Mouse (Mus musculus) splenic B cell, adult 2 months (primary cell): Measurements from ENCODE around the gene Kif3a.

ENCODE experiments used
- DNase-seq: peaks from one replicate; pipeline ENCODE4 v3.0.0-alpha.2; 2011; ENCODE audit warnings: low read depth, low spot score
- H3K27me3 ChIP-seq: 2 replicates; pipeline ENCODE4 v1.6.1; 2012; ENCODE audit warnings: mild to moderate bottlenecking, low read length, moderate library complexity, mixed read lengths; ENCODE audit not compliant: control insufficient read depth, poor library complexity, insufficient read depth, severe bottlenecking
- H3K36me3 ChIP-seq: 2 replicates; pipeline ENCODE4 v1.6.1; 2012; ENCODE audit warnings: mild to moderate bottlenecking, low read length, moderate library complexity, mixed read lengths; ENCODE audit not compliant: control insufficient read depth, poor library complexity, insufficient read depth, severe bottlenecking

Gene Kif3a

DNA sequence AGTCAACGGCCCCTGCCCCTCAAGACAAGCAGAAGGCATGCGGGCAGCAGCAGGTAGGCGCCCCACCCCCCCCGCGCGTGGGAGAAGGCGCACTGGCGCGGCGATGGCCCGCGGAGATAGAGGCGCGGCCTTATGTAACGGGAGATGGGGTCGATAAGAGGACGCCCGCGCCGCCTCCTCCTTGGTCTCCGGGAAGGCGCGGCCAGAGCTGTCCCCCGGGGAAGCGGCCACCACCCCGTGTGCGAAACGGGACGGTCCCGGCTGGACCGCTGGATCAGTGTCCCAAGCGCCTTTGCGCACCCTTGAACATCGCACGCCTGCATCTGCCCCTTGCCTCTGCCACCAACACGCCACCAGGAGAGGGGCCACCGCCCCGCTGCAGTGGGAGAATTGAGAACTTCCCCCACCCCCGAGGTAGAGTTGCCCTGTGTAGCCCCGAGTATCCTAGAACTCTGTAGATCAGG, 69.0 kb downstream of the Kif3a start:
- DNase-seq: no peak
- no peaks in the 10 kb centered on the region for H3K27me3 ChIP-seq
- H3K36me3 ChIP-seq: no peaks in the 10 kb centered on the region

DNA sequence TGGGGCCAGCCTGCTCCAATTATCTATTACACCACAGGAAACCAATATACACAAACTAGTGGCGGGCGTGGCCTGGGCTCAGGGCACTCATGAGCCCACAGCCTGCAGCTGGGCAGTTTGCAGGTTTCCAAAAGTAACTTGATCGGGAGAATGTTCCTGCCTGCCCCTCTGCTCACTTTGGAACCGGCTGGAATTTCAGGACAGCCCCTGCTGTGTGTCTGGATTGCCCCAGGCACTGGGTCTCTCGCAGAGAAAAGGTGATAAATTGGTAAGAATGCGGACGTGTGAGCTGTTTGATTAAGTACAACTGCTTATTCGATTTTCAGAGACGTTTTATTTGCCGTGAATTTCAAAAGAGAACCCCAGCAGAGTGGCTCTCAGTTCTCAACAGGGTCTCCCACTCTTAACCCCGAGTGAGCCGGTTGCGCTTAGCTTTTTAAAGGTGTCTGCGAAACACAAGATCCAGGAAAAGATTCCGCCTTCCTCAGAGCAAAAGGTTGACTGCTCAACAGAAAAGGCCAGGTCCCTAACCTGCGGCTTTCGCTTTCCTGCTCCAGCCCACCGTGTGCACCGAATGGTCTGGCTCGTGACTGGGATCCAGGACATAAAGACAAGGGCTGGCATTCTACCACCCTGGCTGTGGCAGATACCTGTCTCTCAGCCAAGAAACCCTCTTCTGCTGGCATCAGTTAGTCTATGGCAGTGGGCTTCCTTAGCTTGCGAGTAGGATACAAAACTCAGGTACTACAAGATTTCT, 70.0 kb downstream of the Kif3a start:
- Histone ChIP-seq H3K36me3 (no peaks in the 10 kb centered on the region), H3K27me3 (no peaks in the 10 kb centered on the region)
- no peak for DNase-seq

DNA sequence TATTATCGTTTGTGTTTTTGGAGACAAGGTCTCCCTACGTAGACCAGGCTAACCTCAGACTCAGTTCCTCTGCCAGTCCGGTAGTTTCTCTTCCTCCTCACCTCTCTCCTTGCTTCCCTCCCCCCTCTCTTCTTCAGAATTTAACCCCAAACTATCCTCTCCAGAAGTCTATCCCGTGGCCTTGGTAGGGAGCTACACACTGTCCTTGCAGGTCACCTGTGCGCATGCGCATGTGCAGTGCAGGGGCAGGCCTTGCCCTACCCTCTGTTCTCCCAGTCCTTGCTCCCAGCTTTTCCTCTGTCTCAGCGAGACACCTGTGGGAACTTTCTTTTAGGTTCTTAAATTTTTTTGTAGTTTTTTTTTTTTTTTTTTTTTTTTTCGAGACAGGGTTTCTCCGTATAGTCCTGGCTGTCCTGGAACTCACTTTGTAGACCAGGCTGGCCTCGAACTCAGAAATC, 70.7 kb downstream of the Kif3a start:
- Histone ChIP-seq H3K27me3 (no peaks in the 10 kb centered on the region), H3K36me3 (no peaks in the 10 kb centered on the region)
- no peak for DNase-seq

DNA sequence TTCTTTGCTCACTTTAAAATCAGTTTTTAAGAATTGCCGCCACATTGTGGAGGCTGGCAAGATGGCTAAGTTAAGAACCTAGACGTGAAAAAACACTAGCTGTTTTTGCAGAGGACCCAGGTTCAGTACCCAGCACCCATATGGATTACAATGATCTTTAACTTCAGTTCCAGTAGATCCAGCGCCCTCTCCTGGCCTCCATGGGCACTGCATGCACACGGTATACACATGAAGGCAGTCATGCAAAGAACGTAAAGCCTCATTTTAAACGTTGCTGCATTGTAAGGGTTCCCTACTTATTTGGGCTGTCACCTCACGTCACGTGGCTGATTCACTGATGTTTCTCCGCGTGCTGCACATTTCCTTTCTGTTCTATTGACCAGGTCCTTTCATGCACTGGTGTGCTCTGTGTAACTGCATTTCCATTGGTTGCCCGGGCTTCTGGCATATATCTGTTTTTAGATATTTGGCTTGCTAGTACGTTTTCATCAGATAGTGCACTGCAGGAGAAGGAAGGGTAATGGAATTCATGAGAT, 75.6 kb downstream of the Kif3a start:
- DNase-seq: peak; percentile 22
- Histone ChIP-seq H3K27me3 (no peaks in the 10 kb centered on the region), H3K36me3 (no peaks in the 10 kb centered on the region)

DNA sequence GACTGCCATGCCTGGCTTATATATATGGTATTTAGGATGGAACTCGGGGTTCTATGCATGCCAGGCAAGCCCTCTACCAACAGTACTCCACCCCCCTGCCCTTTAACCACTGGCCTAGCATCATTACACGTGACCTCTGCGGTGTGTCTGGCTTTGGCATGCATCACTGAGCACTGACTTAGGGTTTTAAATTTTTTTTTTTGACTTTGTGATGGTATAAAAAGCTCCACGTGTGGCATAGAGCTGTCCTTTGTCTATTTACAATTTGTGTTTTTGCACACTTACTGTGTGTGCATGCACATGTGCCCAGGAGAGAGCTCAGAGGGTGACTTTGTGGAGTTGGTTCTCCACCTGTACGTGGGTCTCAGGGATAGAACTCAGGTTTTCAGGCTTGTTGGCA, 76.8 kb downstream of the Kif3a start:
- Histone ChIP-seq H3K36me3 (no peaks in the 10 kb centered on the region), H3K27me3 (no peaks in the 10 kb centered on the region)
- DNase-seq: no peak

DNA sequence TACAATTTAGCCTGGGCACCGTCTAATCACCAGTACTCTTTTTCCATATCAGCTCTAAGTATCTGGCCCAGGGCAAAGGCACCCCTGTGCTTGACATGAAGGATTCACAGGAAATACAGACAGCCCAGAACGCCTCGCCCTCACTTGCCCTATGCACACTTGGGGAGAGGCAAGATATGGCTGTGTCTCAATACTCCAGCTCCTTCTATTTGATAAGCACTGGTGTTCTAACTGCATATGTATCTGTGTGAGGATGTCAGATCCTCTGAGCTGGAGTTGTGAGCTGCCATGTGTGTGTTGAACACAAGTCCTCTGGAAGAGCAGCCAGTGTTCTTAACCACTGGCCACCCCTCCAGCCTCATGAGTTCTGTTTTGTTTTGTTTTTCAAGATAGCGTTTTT, 84.3 kb downstream of the Kif3a start:
- Histone ChIP-seq H3K36me3 (peaks cover 20% of the 10 kb centered on the region), H3K27me3 (no peaks in the 10 kb centered on the region)
- no peak for DNase-seq
